Mouse (Mus musculus): ENCODE data around the gene Olfr49. TPM values are rescaled to one million over a fixed set of nuclear protein-coding genes. Genes with fewer than 3 reads are reported as not detected.

Olfr49 gene
- polyA plus RNA-seq, 1 experiment = not detected

GRCm38 (mm10) chr14:54264231-54264630 is 20.5 kb downstream of the Olfr49 start:
- H3K27me3 ChIP-seq (ENCODE audit: control insufficient read depth, insufficient read depth, low read length) = no peaks in the 10 kb centered on the region
- no peak overlapping the region for H3K4me3 ChIP-seq (ENCODE audit: control insufficient read depth, insufficient read depth, low read length)
- no peak for DNase-seq
- H3K36me3 ChIP-seq (ENCODE audit: control insufficient read depth, insufficient read depth, low read length) = no peaks in the 10 kb centered on the region
- no peak overlapping the region for H3K27ac ChIP-seq (ENCODE audit: control insufficient read depth, insufficient read depth, low read length)
- H3K4me1 ChIP-seq (replicated peaks; ENCODE audit: control insufficient read depth, insufficient read depth, low read length) = peaks cover 6% of the 10 kb centered on the region
- WGBS = 97% methylated on average over 7 of the region's 7 CpGs
- TF ChIP-seq CTCF (IDR thresholded peaks at IDR 0.05; ENCODE audit: borderline replicate concordance, control insufficient read depth, extremely low read depth, insufficient read depth, low read length, poor library complexity) (no peak), POLR2A (IDR thresholded peaks at IDR 0.05; ENCODE audit: control insufficient read depth, extremely low read depth, insufficient read depth, low read length, poor library complexity) (no peak)

- no peak for DNase-seq
- TF ChIP-seq CTCF (IDR thresholded peaks at IDR 0.05; ENCODE audit: borderline replicate concordance, control insufficient read depth, extremely low read depth, insufficient read depth, low read length, poor library complexity) = no peak
- no peak for TF ChIP-seq POLR2A (IDR thresholded peaks at IDR 0.05; ENCODE audit: control insufficient read depth, extremely low read depth, insufficient read depth, low read length, poor library complexity)
- Histone ChIP-seq H3K4me3 (ENCODE audit: control insufficient read depth, insufficient read depth, low read length) (no peak overlapping the region), H3K4me1 (replicated peaks; ENCODE audit: control insufficient read depth, insufficient read depth, low read length) (peaks cover 11% of the 10 kb centered on the region), H3K27me3 (ENCODE audit: control insufficient read depth, insufficient read depth, low read length) (no peaks in the 10 kb centered on the region), H3K36me3 (ENCODE audit: control insufficient read depth, insufficient read depth, low read length) (no peaks in the 10 kb centered on the region), H3K27ac (ENCODE audit: control insufficient read depth, insufficient read depth, low read length) (no peak overlapping the region)
- 97% methylated on average over 6 of the region's 6 CpGs for WGBS
Measured at GRCm38 (mm10) chr14:54263099-54263498, 21.6 kb downstream of the Olfr49 start.

- no peak for DNase-seq
- H3K36me3 ChIP-seq (ENCODE audit: control insufficient read depth, insufficient read depth, low read length) = no peaks in the 10 kb centered on the region
- no peak overlapping the region for H3K27ac ChIP-seq (ENCODE audit: control insufficient read depth, insufficient read depth, low read length)
- peaks cover 11% of the 10 kb centered on the region for H3K4me1 ChIP-seq (replicated peaks; ENCODE audit: control insufficient read depth, insufficient read depth, low read length)
- H3K4me3 ChIP-seq (ENCODE audit: control insufficient read depth, insufficient read depth, low read length) = no peak overlapping the region
- H3K27me3 ChIP-seq (ENCODE audit: control insufficient read depth, insufficient read depth, low read length) = no peaks in the 10 kb centered on the region
- no peak for TF ChIP-seq CTCF (IDR thresholded peaks at IDR 0.05; ENCODE audit: borderline replicate concordance, control insufficient read depth, extremely low read depth, insufficient read depth, low read length, poor library complexity)
- TF ChIP-seq POLR2A (IDR thresholded peaks at IDR 0.05; ENCODE audit: control insufficient read depth, extremely low read depth, insufficient read depth, low read length, poor library complexity) = no peak
- 94% methylated on average over 8 of the region's 8 CpGs for WGBS
Measured at GRCm38 (mm10) chr14:54262622-54263021, 22.1 kb downstream of the Olfr49 start.

GRCm38 (mm10) chr14:54261386-54261785 is 23.4 kb downstream of the Olfr49 start:
- Histone ChIP-seq H3K36me3 (ENCODE audit: control insufficient read depth, insufficient read depth, low read length) (no peaks in the 10 kb centered on the region), H3K27ac (ENCODE audit: control insufficient read depth, insufficient read depth, low read length) (no peak overlapping the region), H3K4me3 (ENCODE audit: control insufficient read depth, insufficient read depth, low read length) (no peak overlapping the region), H3K4me1 (replicated peaks; ENCODE audit: control insufficient read depth, insufficient read depth, low read length) (peaks cover 11% of the 10 kb centered on the region), H3K27me3 (ENCODE audit: control insufficient read depth, insufficient read depth, low read length) (no peaks in the 10 kb centered on the region)
- TF ChIP-seq CTCF (IDR thresholded peaks at IDR 0.05; ENCODE audit: borderline replicate concordance, control insufficient read depth, extremely low read depth, insufficient read depth, low read length, poor library complexity) (no peak), POLR2A (IDR thresholded peaks at IDR 0.05; ENCODE audit: control insufficient read depth, extremely low read depth, insufficient read depth, low read length, poor library complexity) (no peak)
- WGBS = 98% methylated on average over 2 of the region's 2 CpGs
- DNase-seq = no peak

- 66% methylated on average over 2 of the region's 2 CpGs for WGBS
- Histone ChIP-seq H3K4me1 (replicated peaks; ENCODE audit: control insufficient read depth, insufficient read depth, low read length) (peaks cover 11% of the 10 kb centered on the region), H3K36me3 (ENCODE audit: control insufficient read depth, insufficient read depth, low read length) (no peaks in the 10 kb centered on the region), H3K27me3 (ENCODE audit: control insufficient read depth, insufficient read depth, low read length) (no peaks in the 10 kb centered on the region), H3K4me3 (ENCODE audit: control insufficient read depth, insufficient read depth, low read length) (no peak overlapping the region), H3K27ac (ENCODE audit: control insufficient read depth, insufficient read depth, low read length) (no peak overlapping the region)
- TF ChIP-seq CTCF (IDR thresholded peaks at IDR 0.05; ENCODE audit: borderline replicate concordance, control insufficient read depth, extremely low read depth, insufficient read depth, low read length, poor library complexity) (no peak), POLR2A (IDR thresholded peaks at IDR 0.05; ENCODE audit: control insufficient read depth, extremely low read depth, insufficient read depth, low read length, poor library complexity) (no peak)
- no peak for DNase-seq
Measured at GRCm38 (mm10) chr14:54260196-54260595, 24.5 kb downstream of the Olfr49 start.

GRCm38 (mm10) chr14:54259722-54260085 is 25.0 kb downstream of the Olfr49 start:
- TF ChIP-seq POLR2A (IDR thresholded peaks at IDR 0.05; ENCODE audit: control insufficient read depth, extremely low read depth, insufficient read depth, low read length, poor library complexity) (no peak), CTCF (IDR thresholded peaks at IDR 0.05; ENCODE audit: borderline replicate concordance, control insufficient read depth, extremely low read depth, insufficient read depth, low read length, poor library complexity) (no peak)
- Histone ChIP-seq H3K4me1 (replicated peaks; ENCODE audit: control insufficient read depth, insufficient read depth, low read length) (peaks cover 11% of the 10 kb centered on the region), H3K36me3 (ENCODE audit: control insufficient read depth, insufficient read depth, low read length) (no peaks in the 10 kb centered on the region), H3K4me3 (ENCODE audit: control insufficient read depth, insufficient read depth, low read length) (peak overlapping the region; percentile 51), H3K27ac (ENCODE audit: control insufficient read depth, insufficient read depth, low read length) (no peak overlapping the region), H3K27me3 (ENCODE audit: control insufficient read depth, insufficient read depth, low read length) (no peaks in the 10 kb centered on the region)
- WGBS = 16% methylated on average over 8 of the region's 8 CpGs
- DNase-seq = no peak

Measured in thymus, adult 2 months (tissue).